Mouse (Mus musculus) lung, adult 2 months (tissue): ENCODE results near the gene Hic2.

Experiments used
- CTCF ChIP-seq: fragments of 200-500 bp; IDR thresholded peaks from 2 replicates; pipeline ENCODE4 v1.5.1; 2011; ENCODE audit warnings: mild to moderate bottlenecking, low read length, control low read depth; ENCODE audit not compliant: insufficient read depth
- POLR2A ChIP-seq: fragments of 200-500 bp; IDR thresholded peaks from 2 replicates; pipeline ENCODE4 v1.6.1; 2011; ENCODE audit warnings: low read depth, mild to moderate bottlenecking, control low read depth, low read length, borderline replicate concordance; ENCODE audit errors: extremely low read depth

- TF ChIP-seq CTCF: no peak
- no peak for TF ChIP-seq POLR2A
Measured at GRCm38 (mm10) chr16:17283151-17283550, 49.8 kb downstream of the Hic2 start.
